Mouse (Mus musculus): Measurements from ENCODE around the gene Trim39. TPM values are rescaled to one million over a fixed set of nuclear protein-coding genes. Genes with fewer than 3 reads are reported as not detected.
A peak's percentile ranks its signal among the peaks of the same experiment; 100 is the strongest.
"Not testable (repeated sequence)": the region's sequence is repeated elsewhere in the genome, so short reads cannot be mapped to it uniquely, and the experiment has no call there.

Trim39 gene
- polyA plus RNA-seq (2015; fragmentation: Nextera tagmentation; extraction: Ambion mirVana): 9.7 and 10.6 TPM in 2 replicates

DNA sequence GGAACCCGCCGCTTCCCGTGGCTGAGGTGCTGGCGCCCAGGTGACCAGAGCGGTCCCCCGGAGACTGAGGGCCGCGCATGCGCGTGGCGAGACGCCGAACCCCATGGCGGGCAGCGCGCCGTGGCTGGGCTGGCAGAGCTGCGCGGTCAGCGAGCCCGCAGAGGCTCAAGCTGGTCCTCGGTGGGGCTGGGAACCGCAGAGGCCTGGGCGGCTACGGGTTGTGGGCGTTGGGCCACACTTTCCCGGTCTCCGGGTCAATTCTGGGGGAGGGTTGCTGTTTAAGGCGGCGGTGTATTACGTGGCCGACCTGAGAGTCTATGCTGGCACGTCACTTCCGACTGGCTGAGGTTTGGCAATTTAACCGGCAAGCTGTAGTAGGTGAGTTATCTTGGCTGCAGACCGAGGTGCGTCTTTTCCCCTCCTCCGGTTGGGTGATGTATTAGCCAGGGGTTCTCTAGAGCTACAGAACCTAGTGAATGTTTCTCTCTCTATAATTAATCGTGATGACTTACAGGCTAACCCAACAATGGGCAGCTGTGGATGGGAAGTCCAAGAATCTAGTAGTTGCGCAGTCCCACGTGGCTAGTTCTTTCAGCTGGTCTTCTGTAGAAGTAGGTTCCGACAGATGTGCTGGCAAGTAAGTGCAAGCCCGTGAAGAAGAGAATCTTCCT lies at the start of gene Trim39:
Trim39 (minus strand) TSS at position 662 of the 671 bp plus-strand sequence.
- 1% methylated on average over 43 of the region's 43 CpGs for WGBS
- Histone ChIP-seq H3K36me3 (ENCODE audit: control insufficient read depth, insufficient read depth, low read length) (peaks cover 11% of the 10 kb centered on the region; the same call in 1 of the 2 replicates), H3K27me3 (replicated peaks; ENCODE audit: control insufficient read depth, insufficient read depth, low read length) (no peaks in the 10 kb centered on the region), H3K4me1 (ENCODE audit: control insufficient read depth, insufficient read depth, low read length) (peaks cover 22% of the 10 kb centered on the region), H3K27ac (ENCODE audit: low read length) (peak within 1 kb of the TSS; percentile 92), H3K9ac (ENCODE audit: low read depth, low read length) (peak within 1 kb of the TSS; percentile 99), H3K4me3 (ENCODE audit: low read length) (peak within 1 kb of the TSS; percentile 96), H3K4me2 (ENCODE audit: low read depth, low read length) (peak within 1 kb of the TSS; percentile 77), H3K9me3 (ENCODE audit: control insufficient read depth, low read length) (no peaks in the 10 kb centered on the region)
- ATAC-seq: peak; percentile 89

- Histone ChIP-seq H3K36me3 (ENCODE audit: control insufficient read depth, insufficient read depth, low read length) (no peaks in the 10 kb centered on the region), H3K9me3 (ENCODE audit: control insufficient read depth, low read length) (no peaks in the 10 kb centered on the region), H3K4me1 (ENCODE audit: control insufficient read depth, insufficient read depth, low read length) (no peaks in the 10 kb centered on the region; the same call in 1 of the 2 replicates), H3K4me2 (ENCODE audit: low read depth, low read length) (peak overlapping the region; percentile 67), H3K9ac (ENCODE audit: low read depth, low read length) (peak overlapping the region; percentile 62; the same call in 1 of the 2 replicates), H3K27ac (ENCODE audit: low read length) (no peak overlapping the region), H3K4me3 (ENCODE audit: low read length) (peak overlapping the region; percentile 53), H3K27me3 (replicated peaks; ENCODE audit: control insufficient read depth, insufficient read depth, low read length) (no peaks in the 10 kb centered on the region)
- 31% methylated on average over 5 of the region's 5 CpGs for WGBS
- no peak for ATAC-seq
Measured at GRCm38 (mm10) chr17:36315689-36316253, 43.7 kb upstream of the Trim39 start.

- Histone ChIP-seq H3K9ac (ENCODE audit: low read depth, low read length) (peak overlapping the region; percentile 62), H3K4me1 (ENCODE audit: control insufficient read depth, insufficient read depth, low read length) (no peaks in the 10 kb centered on the region; the same call in 1 of the 2 replicates), H3K9me3 (ENCODE audit: control insufficient read depth, low read length) (no peaks in the 10 kb centered on the region), H3K36me3 (ENCODE audit: control insufficient read depth, insufficient read depth, low read length) (no peaks in the 10 kb centered on the region), H3K27me3 (replicated peaks; ENCODE audit: control insufficient read depth, insufficient read depth, low read length) (no peaks in the 10 kb centered on the region), H3K4me3 (ENCODE audit: low read length) (peak overlapping the region; percentile 53), H3K4me2 (ENCODE audit: low read depth, low read length) (peak overlapping the region; percentile 67), H3K27ac (ENCODE audit: low read length) (no peak overlapping the region)
- peak; percentile 67 for ATAC-seq
- WGBS: under 1% methylated on average over 19 of the region's 19 CpGs
Measured at GRCm38 (mm10) chr17:36315041-36315688, 43.1 kb upstream of the Trim39 start.

GRCm38 (mm10) chr17:36314511-36314910 lies 42.5 kb upstream of the Trim39 start:
- H3K9ac ChIP-seq (ENCODE audit: low read depth, low read length): no peak overlapping the region
- ATAC-seq: no peak
- no peaks in the 10 kb centered on the region for H3K27me3 ChIP-seq (replicated peaks; ENCODE audit: control insufficient read depth, insufficient read depth, low read length)
- no peaks in the 10 kb centered on the region; the same call in 1 of the 2 replicates for H3K4me1 ChIP-seq (ENCODE audit: control insufficient read depth, insufficient read depth, low read length)
- no peaks in the 10 kb centered on the region for H3K36me3 ChIP-seq (ENCODE audit: control insufficient read depth, insufficient read depth, low read length)
- no peak overlapping the region for H3K27ac ChIP-seq (ENCODE audit: low read length)
- peak overlapping the region; percentile 53 for H3K4me3 ChIP-seq (ENCODE audit: low read length)
- H3K4me2 ChIP-seq (ENCODE audit: low read depth, low read length): peak overlapping the region; percentile 67
- H3K9me3 ChIP-seq (ENCODE audit: control insufficient read depth, low read length): no peaks in the 10 kb centered on the region
- WGBS: 5% methylated on average over 9 of the region's 9 CpGs

GRCm38 (mm10) chr17:36309293-36309692 lies 37.2 kb upstream of the Trim39 start:
- WGBS: 18% methylated on average over 1 of the region's 1 CpGs
- Histone ChIP-seq H3K27me3 (replicated peaks; ENCODE audit: control insufficient read depth, insufficient read depth, low read length) (no peaks in the 10 kb centered on the region), H3K36me3 (ENCODE audit: control insufficient read depth, insufficient read depth, low read length) (no peaks in the 10 kb centered on the region), H3K27ac (ENCODE audit: low read length) (no peak overlapping the region), H3K4me2 (ENCODE audit: low read depth, low read length) (no peak overlapping the region), H3K9me3 (ENCODE audit: control insufficient read depth, low read length) (no peaks in the 10 kb centered on the region), H3K4me3 (ENCODE audit: low read length) (no peak overlapping the region), H3K9ac (ENCODE audit: low read depth, low read length) (no peak overlapping the region), H3K4me1 (ENCODE audit: control insufficient read depth, insufficient read depth, low read length) (no peaks in the 10 kb centered on the region)
- ATAC-seq: no peak

GRCm38 (mm10) chr17:36308855-36309254 lies 36.8 kb upstream of the Trim39 start:
- ATAC-seq: not testable (repeated sequence)

DNA sequence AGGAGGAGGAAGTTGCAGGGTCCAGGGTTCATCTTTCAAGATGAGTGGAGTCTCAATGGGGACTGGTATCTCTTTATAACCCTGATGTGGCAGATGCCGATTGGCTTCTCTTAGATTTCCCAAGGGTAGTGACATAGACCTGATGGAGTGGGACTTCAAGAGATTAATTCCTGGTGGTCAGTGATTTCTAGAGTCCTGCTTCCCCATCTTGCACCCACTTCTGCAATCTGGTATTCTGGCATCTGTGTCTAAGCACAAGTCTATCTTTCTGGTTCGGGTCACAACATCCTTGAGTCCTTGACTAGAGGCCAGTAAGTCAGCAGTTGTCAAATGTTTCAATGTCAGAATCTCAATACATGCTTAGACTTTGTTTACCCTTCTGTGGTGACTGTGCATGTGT lies 14.3 kb upstream of the Trim39 start, which contains the start of gene H2-M10.2:
H2-M10.2 (minus strand) TSS at position 101 of the 400 bp plus-strand sequence.
- ATAC-seq: no peak
- Histone ChIP-seq H3K4me1 (ENCODE audit: control insufficient read depth, insufficient read depth, low read length) (no peaks in the 10 kb centered on the region), H3K4me3 (ENCODE audit: low read length) (no peak within 1 kb of the TSS), H3K27ac (ENCODE audit: low read length) (no peak within 1 kb of the TSS), H3K36me3 (ENCODE audit: control insufficient read depth, insufficient read depth, low read length) (peaks cover 9% of the 10 kb centered on the region; the same call in 1 of the 2 replicates), H3K27me3 (replicated peaks; ENCODE audit: control insufficient read depth, insufficient read depth, low read length) (no peaks in the 10 kb centered on the region), H3K9me3 (ENCODE audit: control insufficient read depth, low read length) (peaks cover 5% of the 10 kb centered on the region; the same call in 1 of the 2 replicates), H3K4me2 (ENCODE audit: low read depth, low read length) (no peak within 1 kb of the TSS), H3K9ac (ENCODE audit: low read depth, low read length) (no peak within 1 kb of the TSS)
- 88% methylated on average over 2 of the region's 2 CpGs for WGBS

More at GRCm38 (mm10) chr17:36308855-36309254, 36.8 kb upstream of the Trim39 start:
- H3K4me1 ChIP-seq (ENCODE audit: control insufficient read depth, insufficient read depth, low read length); H3K4me2 ChIP-seq (ENCODE audit: low read depth, low read length); H3K4me3 ChIP-seq (ENCODE audit: low read length); H3K27me3 ChIP-seq (replicated peaks; ENCODE audit: control insufficient read depth, insufficient read depth, low read length); H3K9me3 ChIP-seq (ENCODE audit: control insufficient read depth, low read length); H3K36me3 ChIP-seq (ENCODE audit: control insufficient read depth, insufficient read depth, low read length); H3K27ac ChIP-seq (ENCODE audit: low read length); H3K9ac ChIP-seq (ENCODE audit: low read depth, low read length): not testable (repeated sequence)
- 0% methylated on average over 3 of the region's 3 CpGs for WGBS

DNA sequence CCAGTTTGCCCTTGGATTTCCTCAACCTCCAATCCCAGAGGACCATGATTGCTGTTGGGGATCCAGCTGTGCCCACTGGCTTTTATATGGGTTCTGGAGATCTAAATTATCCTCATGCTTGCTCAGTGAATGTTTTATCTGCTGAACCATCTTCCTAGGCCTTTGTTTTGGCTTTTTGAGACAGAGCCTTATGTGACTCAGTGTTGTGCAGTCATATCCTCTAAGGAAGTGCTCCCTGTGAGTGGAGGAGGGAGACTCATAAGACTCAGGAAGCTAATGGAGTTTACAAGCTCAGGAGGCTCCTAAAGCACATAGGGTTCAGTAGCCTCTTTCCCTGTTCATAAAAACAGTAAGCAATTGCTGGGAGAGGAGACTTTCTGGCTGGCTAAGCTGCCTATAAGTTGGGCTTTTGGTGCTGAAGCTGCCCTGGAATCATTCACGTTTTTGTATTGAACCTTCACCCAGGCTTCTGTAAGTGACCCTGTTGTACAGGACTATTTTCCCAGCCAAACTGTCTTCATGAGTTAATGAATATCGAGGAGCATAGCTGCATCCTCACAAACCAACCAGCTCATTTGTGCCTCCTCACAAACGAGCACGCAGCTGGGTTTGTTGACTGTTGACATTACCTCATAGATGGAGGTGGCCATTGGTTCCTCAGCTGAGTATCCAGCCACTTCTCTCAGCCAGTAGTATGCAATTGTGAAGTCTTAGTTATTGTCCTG lies 9.6 kb upstream of the Trim39 start:
- Histone ChIP-seq H3K4me3 (ENCODE audit: low read length) (no peak overlapping the region), H3K4me2 (ENCODE audit: low read depth, low read length) (no peak overlapping the region), H3K4me1 (ENCODE audit: control insufficient read depth, insufficient read depth, low read length) (no peaks in the 10 kb centered on the region), H3K27ac (ENCODE audit: low read length) (no peak overlapping the region), H3K36me3 (ENCODE audit: control insufficient read depth, insufficient read depth, low read length) (peaks cover 19% of the 10 kb centered on the region), H3K9me3 (ENCODE audit: control insufficient read depth, low read length) (peaks cover 5% of the 10 kb centered on the region; the same call in 1 of the 2 replicates), H3K9ac (ENCODE audit: low read depth, low read length) (no peak overlapping the region), H3K27me3 (replicated peaks; ENCODE audit: control insufficient read depth, insufficient read depth, low read length) (no peaks in the 10 kb centered on the region)
- no peak for ATAC-seq
- 93% methylated on average over 4 of the region's 4 CpGs for WGBS

DNA sequence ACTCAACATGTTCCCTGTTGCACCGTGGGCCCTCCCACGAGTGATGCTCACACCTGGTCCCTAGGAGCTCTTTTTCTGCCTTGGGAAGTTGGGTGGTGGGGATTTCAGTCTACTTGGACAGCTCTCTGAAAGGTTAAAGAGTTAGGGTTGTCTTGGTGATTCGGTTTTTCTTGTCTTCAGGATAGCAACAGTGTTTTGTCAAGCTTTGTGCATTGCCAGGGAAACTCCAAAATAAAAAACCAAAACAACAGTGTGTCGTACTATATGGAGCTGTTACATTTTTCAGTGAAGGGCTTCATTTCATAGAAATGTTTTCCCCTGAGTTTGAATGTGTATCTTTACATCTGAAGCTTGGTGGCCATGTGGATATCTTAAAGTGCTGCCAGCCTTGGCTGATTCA lies 2.7 kb upstream of the Trim39 start:
- Histone ChIP-seq H3K36me3 (ENCODE audit: control insufficient read depth, insufficient read depth, low read length) (peaks cover 5% of the 10 kb centered on the region), H3K4me2 (ENCODE audit: low read depth, low read length) (no peak overlapping the region), H3K9ac (ENCODE audit: low read depth, low read length) (no peak overlapping the region), H3K27ac (ENCODE audit: low read length) (no peak overlapping the region), H3K4me3 (ENCODE audit: low read length) (no peak overlapping the region), H3K27me3 (replicated peaks; ENCODE audit: control insufficient read depth, insufficient read depth, low read length) (no peaks in the 10 kb centered on the region), H3K4me1 (ENCODE audit: control insufficient read depth, insufficient read depth, low read length) (peaks cover 20% of the 10 kb centered on the region), H3K9me3 (ENCODE audit: control insufficient read depth, low read length) (no peaks in the 10 kb centered on the region)
- no peak for ATAC-seq
- WGBS: 90% methylated on average over 4 of the region's 4 CpGs
